Mouse (Mus musculus) brown adipose tissue, adult 24 weeks (tissue): Measurements from ENCODE around the gene Sytl1. TPM values are rescaled to one million over a fixed set of nuclear protein-coding genes. Genes with fewer than 3 reads are reported as not detected.
A peak's percentile ranks its signal among the peaks of the same experiment; 100 is the strongest.

ENCODE experiments used
- H3K27ac ChIP-seq: fragments of 200-500 bp; replicated peaks from 2 replicates; pipeline ENCODE4 v1.5.1; 2012; ENCODE audit warnings: low read depth, mild to moderate bottlenecking, low read length
- H3K4me1 ChIP-seq: fragments of 200-500 bp; 2 replicates; pipeline ENCODE4 v1.6.1; 2012; ENCODE audit warnings: low read length, mixed read lengths; ENCODE audit not compliant: control insufficient read depth, insufficient read depth, insufficient read length
- H3K4me3 ChIP-seq: fragments of 200-500 bp; 2 replicates; pipeline ENCODE4 v1.5.1; 2012; ENCODE audit warnings: low read depth, mild to moderate bottlenecking, low read length, moderate library complexity; ENCODE audit not compliant: insufficient read depth
- polyA plus RNA-seq: library from polyadenylated mRNA; stranded (reverse); fragments of >200 nt; gene quantifications from 2 replicates; pipeline ENCODE4 v1.2.4, GENCODE M21; 2012; ENCODE audit not compliant: missing spikeins, insufficient read depth, insufficient read length

The Sytl1 gene
- polyA plus RNA-seq, 1 experiment, result 3.2 TPM

DNA sequence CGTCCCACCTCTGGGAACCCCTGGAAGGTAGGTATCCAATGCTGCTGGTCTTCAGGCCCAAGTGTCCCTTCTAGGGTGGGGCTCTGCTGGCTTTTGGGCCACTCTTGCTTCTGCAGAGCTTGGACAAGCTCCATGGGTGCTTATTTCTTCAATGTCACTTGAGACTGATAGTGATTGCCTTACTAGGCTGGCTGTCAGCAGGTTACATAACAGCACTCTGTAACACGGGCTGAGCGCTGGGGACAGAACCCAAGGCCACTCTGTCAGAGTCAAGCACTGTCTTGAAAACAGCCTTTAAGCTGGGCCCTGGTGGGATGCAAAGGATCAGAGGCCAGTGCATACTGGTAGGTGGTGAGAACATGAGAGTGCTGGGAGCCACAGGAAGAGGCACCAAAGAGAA, 2.4 kb upstream of the Sytl1 start:
- H3K4me1 ChIP-seq, result peaks cover 21% of the 10 kb centered on the region
- H3K27ac ChIP-seq, result peak overlapping the region; percentile 95
- no peak overlapping the region for H3K4me3 ChIP-seq

DNA sequence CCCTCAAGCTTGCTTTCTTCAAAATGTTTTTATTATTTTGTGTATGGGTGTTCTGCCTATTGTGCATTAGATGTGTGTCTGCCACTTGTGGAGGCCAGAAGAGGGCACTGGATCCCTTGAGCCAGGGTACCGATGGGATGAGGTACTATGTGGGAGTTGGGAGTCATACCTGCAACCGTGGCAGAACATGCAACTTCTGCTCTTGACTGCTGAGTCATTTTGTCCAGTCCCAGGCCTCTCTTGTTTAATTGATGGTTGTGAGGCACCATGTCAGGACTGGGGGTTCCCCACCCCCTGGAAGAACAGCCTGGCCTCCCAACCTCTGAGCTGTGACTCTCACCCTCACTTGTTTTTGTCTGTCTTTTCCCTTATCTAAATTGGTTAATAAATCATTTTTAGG, 1.6 kb upstream of the Sytl1 start:
- peaks cover 16% of the 10 kb centered on the region for H3K4me1 ChIP-seq
- no peak overlapping the region for H3K4me3 ChIP-seq
- H3K27ac ChIP-seq, result no peak overlapping the region

DNA sequence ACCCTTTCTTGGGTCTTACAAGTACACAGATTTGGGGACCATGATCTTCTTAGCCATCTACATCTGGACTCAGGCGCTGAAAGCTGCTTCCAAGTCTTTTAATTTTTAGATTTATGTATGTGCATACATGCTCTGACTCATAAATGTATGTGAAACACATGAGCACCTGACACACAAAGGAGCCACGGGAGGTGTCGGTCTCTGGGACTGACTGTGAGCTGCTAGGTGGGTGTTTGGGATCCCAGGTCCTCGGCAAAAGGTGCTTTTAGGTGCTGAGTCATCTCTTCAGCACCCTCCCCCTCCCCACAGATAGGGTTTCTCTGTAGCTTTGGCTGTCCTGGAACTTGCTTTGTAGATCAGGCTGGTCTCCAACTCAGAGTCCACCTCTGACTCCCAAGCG, 843 bp upstream of the Sytl1 start:
- Histone ChIP-seq H3K4me3 (no peak overlapping the region), H3K4me1 (peaks cover 11% of the 10 kb centered on the region), H3K27ac (no peak overlapping the region)

DNA sequence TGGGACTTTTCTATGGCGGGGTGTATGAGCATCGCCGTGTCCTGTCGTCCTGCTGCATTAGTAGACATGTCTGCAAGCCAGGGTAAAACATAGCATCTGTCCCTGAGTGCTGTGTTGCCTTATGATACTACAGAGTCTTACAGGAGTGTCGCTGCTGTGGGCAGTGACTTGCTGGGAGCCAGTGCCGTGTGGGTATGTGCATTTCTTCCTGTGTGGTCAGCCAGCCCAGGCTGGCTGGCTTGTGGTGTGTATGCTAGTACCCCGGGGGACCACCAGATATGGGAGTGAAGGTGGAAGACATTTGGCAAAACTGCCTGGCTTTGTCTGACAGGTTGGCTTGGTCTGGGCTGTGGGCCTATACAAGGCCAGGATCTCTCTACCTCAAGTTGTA, 543 bp downstream of the Sytl1 start:
- H3K4me3 ChIP-seq, result no peak overlapping the region
- peaks cover 11% of the 10 kb centered on the region for H3K4me1 ChIP-seq
- no peak overlapping the region for H3K27ac ChIP-seq

DNA sequence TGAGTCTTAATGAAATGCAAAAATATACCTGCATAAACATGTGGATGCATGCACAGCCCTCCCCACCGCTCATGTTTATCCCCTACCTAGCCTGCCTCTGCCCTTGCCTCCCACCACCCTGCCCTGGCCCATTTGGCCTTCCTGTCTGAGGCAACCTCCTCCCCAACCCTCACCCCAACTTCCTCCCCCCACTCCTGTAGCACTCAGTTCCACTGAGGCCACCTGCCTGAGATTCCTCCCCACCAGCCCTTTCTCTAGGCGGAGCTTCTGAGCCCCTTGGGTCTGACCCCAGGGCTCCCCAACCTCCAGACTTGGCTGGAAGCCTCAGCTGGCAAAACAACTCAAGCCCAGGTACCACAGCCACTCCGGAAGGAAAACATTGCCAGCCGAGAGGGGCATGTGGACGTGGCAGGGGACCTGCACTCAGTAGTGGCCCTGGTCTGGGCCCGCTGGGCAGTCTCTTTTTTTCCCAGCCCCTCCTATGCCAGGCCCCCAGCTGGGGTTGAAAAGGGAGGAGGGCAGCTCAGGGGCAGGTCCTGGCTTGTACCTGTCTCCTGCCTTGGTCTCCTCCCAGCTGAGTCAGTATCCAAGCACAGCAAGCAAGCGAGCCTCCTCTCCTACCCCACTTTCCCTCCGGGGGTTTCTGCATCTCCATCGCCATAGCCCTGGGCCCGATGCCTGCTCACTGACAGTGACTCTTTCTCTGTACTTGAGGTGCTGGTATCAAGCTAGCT, 1.1 kb downstream of the Sytl1 start:
- no peak overlapping the region for H3K27ac ChIP-seq
- H3K4me1 ChIP-seq, result peaks cover 9% of the 10 kb centered on the region
- H3K4me3 ChIP-seq, result no peak overlapping the region

DNA sequence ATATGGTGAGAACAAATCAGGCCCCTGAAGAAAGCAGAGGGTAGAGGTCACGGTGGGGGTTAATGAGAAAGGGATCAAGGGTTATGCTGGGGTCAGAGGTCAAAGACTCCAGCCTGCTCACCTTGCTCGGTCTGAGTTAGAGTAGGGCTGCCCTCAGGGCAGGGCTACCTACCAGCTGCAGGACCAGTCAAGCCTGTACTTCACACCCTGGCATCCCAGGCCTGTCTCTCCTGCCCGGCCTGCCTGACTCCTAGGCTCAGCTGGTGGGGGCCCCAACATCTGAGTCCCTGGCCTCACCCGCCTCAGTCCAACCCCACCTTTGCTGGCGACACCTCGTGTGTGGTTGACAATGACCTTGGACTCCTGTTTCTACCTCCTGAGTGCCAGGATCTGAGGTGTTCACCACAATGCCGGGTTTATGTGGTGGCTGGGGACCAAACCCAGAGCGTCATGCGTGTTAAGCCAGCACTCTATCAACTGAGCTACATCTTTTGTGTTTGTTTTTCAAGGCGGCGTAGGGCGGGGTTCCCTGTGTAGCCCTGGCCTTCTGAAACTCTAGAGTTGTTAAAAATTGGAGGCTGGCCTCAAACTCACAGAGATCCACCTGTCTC, 5.0 kb downstream of the Sytl1 start:
- H3K4me1 ChIP-seq, result 0 out of 2 replicates have a peak, but pooled peaks cover 2% of the 10 kb centered on the region

DNA sequence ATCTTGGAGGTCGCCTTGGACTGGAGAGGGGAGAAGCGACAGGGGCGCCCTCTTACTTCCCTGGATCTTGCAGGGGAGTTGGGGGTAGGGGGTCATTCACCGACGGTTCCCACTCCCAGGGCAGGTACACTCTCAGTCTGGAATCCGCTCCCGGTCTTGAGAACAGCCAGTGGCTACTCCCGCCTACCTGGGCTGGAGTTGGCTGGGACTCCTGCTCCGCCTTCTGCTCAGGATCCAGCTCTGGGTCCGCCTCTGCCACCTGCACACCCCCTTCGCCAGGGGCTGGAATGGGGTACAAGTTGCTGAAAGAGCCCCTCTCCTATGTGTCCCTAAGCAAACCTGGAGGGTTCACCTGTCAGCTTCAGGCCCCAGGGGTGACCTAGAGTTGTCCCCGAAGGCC, 5.7 kb downstream of the Sytl1 start:
- H3K4me1 ChIP-seq, result 0 out of 2 replicates have a peak, but pooled peaks cover 2% of the 10 kb centered on the region
- no peak overlapping the region for H3K27ac ChIP-seq
- H3K4me3 ChIP-seq, result no peak overlapping the region

More for the DNA sequence above, 5.0 kb downstream of the Sytl1 start:
- H3K4me3 ChIP-seq, result no peak overlapping the region
- H3K27ac ChIP-seq, result no peak overlapping the region

DNA sequence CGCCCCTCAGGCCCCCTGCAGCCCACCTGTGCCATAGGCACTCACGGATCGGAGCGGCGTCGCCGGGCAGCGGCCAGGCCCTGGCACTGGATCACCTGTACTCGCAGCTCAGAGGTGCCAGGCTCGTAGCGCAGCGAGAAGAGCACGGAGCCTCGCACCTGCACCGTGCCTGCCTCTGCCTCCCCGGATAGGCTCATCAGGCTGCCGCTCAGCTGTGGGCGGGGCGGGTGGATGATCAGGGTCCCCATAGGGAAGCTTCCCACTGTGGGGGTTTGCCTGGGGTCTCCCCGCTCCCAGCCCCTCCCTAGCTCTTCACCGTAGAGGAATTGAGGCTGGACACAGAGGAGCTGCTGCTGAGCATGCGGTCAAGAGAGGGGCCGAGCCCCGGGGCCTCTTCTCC, 6.1 kb downstream of the Sytl1 start:
- H3K27ac ChIP-seq, result no peak overlapping the region
- 0 out of 2 replicates have a peak, but pooled peaks cover 2% of the 10 kb centered on the region for H3K4me1 ChIP-seq
- H3K4me3 ChIP-seq, result no peak overlapping the region

DNA sequence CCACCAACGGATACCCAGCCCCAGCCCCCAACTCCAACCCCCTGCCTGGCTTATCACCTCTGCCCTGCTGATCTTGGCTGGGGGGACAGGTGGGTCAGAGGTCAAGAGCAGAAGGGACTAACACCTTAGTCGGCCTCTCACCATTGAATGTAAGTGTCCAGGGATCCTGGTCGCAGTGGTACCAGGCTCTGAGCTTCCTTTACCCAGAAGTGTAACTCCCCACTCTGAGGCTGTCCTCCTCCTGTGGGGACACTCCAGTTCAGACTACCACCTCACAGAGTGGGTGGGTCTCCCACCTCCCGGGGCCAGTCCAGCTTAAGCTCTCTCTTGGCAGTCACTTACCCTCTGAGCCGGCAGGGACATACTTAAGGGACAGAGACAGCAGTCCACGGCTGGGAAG, 7.5 kb downstream of the Sytl1 start:
- 0 out of 2 replicates have a peak, but pooled peaks cover 2% of the 10 kb centered on the region for H3K4me1 ChIP-seq
- no peak overlapping the region for H3K4me3 ChIP-seq
- H3K27ac ChIP-seq, result no peak overlapping the region

DNA sequence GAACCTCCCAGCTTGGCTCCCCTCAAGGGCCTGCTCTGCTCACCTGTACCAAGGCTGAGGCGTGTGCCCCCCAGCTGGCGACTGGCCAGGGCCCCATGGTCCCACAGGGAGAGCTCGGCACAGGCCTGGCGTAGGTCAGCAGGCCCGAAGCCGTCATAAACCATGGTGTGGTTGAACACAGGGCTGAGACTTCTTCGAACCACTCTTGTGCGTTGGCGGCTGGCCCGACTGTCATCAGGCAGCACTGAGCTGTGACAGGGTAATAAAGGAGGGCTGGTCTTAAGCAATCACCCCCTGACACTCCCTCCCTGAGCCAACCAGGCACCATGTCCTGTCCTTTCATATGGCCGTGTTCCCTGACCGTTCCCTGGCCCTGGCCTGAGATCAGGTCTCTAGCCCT, 9.5 kb downstream of the Sytl1 start:
- no peak overlapping the region for H3K4me3 ChIP-seq

DNA sequence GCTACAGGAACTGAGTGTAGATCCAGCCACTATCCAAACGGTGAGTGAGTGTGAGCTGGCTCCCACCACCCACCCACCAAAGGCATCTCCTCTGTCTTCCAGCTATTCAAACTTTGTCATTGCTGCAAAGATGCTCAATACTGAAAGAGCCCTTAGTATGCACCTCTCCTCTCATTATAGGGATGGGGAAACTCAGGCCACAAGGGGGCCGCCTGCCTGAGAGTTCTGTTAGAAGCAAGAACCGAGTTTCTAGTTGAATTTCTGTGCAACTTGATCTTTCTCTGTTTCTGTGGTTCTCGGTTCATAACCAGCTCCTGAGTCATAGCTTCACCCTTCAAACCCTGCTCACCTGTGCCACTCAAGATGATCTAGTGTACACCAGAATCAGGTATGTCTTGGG, 10.8 kb downstream of the Sytl1 start:
- Histone ChIP-seq H3K4me1 (0 out of 2 replicates have a peak, but pooled peaks cover 2% of the 10 kb centered on the region), H3K4me3 (no peak overlapping the region), H3K27ac (no peak overlapping the region)

More for the DNA sequence above, 9.5 kb downstream of the Sytl1 start:
- Histone ChIP-seq H3K4me1 (0 out of 2 replicates have a peak, but pooled peaks cover 2% of the 10 kb centered on the region), H3K27ac (no peak overlapping the region)

DNA sequence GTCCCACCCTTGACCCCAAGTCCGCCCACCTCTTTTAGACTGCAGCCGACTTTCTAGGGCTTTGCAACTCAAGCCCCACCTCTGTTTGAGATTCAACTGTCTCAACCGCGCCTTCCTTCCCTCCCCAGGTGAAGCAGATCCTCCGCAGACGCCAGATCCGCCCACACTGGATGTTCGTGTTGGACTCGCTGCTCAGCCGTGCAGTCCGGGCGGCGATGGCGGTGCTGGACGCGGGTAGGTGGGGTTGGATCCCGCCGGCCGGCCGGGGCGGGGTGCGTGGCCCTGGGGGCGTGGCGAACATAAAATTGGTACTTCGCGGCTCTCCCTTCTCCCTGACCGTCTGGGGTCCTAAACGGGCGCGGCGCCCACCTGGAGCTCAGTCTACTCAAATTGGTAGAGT, 11.7 kb downstream of the Sytl1 start:
- Histone ChIP-seq H3K4me3 (no peak overlapping the region), H3K4me1 (0 out of 2 replicates have a peak, but pooled peaks cover 2% of the 10 kb centered on the region), H3K27ac (no peak overlapping the region)

DNA sequence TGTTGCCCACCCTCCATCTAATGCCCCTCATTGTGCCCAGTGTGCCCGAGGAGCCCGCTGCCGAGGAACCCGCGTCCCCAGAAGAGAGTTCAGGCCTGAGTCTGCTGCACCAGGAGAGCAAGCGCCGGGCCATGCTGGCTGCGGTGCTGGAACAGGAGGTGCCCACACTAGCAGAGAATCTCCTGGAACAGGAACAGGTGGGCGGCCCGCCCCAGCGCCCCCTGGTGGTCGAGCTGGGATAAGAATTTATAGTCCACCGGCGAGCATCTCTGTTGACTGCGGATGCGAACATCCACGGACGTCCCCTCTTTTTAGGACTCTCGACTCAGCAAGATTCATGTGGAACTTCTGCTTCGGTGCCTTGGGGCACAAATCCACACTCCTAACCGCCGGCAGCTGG, 12.3 kb downstream of the Sytl1 start:
- H3K27ac ChIP-seq, result no peak overlapping the region
- H3K4me1 ChIP-seq, result 0 out of 2 replicates have a peak, but pooled peaks cover 2% of the 10 kb centered on the region
- H3K4me3 ChIP-seq, result no peak overlapping the region

DNA sequence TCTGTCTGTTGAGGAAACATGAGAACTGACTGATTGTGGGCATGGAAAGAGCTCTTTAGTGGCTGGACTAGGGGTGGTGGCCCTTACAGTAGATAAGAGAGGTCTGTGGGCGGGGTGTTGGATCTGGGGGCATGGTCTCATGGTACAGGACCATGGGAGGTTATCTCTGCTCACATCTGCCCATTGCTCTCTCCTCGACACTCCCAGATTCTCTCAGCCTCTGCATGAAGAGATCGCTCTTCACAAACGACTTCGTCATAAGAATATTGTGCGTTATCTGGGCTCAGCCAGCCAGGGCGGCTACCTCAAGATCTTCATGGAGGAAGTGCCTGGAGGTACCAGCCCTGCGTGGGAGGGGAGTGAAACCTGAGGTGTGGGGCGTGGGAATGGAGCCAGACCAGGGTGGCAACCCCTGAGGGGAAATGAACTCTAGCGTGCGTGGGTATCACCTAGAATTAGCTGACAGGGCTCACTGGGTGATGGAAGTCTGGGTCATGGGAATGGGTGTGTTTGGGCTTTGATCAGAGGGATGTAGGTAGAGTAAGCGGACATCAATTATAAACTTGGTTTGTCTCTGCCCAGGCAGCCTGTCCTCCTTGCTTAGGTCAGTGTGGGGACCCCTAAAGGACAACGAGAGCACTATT, 15.0 kb downstream of the Sytl1 start:
- Histone ChIP-seq H3K4me3 (no peak overlapping the region), H3K4me1 (peaks cover under 1% of the 10 kb centered on the region; the same call in 1 of the 2 replicates), H3K27ac (no peak overlapping the region)

DNA sequence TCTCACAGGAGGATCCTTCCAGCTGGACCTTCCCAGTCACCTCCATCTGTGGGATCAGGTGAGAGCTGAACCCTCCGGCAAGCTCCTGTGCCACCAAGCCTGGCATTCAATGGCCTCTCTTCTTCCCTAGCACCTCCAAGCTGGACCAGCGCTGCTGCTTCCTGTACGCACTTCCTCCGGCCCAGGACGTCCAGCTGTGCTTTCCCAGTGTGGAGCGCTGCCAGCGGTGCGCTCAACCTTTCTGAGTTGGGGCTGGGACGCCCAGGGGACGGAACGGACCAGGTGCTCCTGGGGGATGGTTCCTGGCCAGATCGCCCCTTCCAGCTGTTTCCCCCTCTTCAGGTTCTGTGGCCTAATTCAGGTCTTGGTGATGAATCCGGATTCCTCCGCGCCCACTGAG, 15.8 kb downstream of the Sytl1 start:
- peak overlapping the region; percentile 69 for H3K27ac ChIP-seq
- H3K4me3 ChIP-seq, result peak overlapping the region; percentile 46

More for the DNA sequence above, 15.8 kb downstream of the Sytl1 start:
- H3K4me1 ChIP-seq, result peaks cover 7% of the 10 kb centered on the region
